Mouse (Mus musculus) CD4-positive, CD25-positive, alpha-beta regulatory T cell (primary cell): ENCODE data around the gene Rhox3c. TPM values are rescaled to one million over a fixed set of nuclear protein-coding genes. Genes with fewer than 3 reads are reported as not detected.

Source experiments
- polyA plus RNA-seq: library from polyadenylated mRNA; unstranded; fragments of 100-300 nt; shearing (Covaris generic); gene quantifications from one replicate; pipeline ENCODE4 v1.2.1, GENCODE M21; 2017

Rhox3c gene
- not detected for polyA plus RNA-seq

GRCm38 (mm10) chrX:37458285-37458684 is at the start of gene Rhox3c:
Gene Rhox3c (plus strand): TSS chrX:37458585.

GRCm38 (mm10) chrX:37411767-37412166 is 46.6 kb upstream of the Rhox3c start, which contains the start of gene Rhox2b:
Gene Rhox2b (plus strand): TSS chrX:37412067.

GRCm38 (mm10) chrX:37432194-37432593 is 26.2 kb upstream of the Rhox3c start, which contains the start of gene Rhox4b:
Gene Rhox4b (plus strand): TSS chrX:37432494.

GRCm38 (mm10) chrX:37453380-37453779 is 5.0 kb upstream of the Rhox3c start, which contains the start of gene Rhox2c:
Gene Rhox2c (plus strand): TSS chrX:37453680.

GRCm38 (mm10) chrX:37480037-37480436 is 21.7 kb downstream of the Rhox3c start, which contains the start of gene Rhox4c:
Gene Rhox4c (plus strand): TSS chrX:37480337.

GRCm38 (mm10) chrX:37514059-37514458 is 55.7 kb downstream of the Rhox3c start, which contains the start of gene Rhox4d:
Gene Rhox4d (plus strand): TSS chrX:37514359.

Other genes with a start within 250 kb of the Rhox3c start
- gene Gm9, start 247.5 kb upstream of the Rhox3c start, polyA plus RNA-seq, result not detected
- not detected for gene Rhox1, start 236.3 kb upstream of the Rhox3c start, polyA plus RNA-seq
- not detected for gene Rhox2a, start 213.6 kb upstream of the Rhox3c start, polyA plus RNA-seq
- gene Rhox3a, start 208.7 kb upstream of the Rhox3c start, polyA plus RNA-seq, result not detected
- not detected for gene Rhox4a, start 193.2 kb upstream of the Rhox3c start, polyA plus RNA-seq
- gene Rhox3a2, start 78.6 kb upstream of the Rhox3c start, polyA plus RNA-seq, result not detected
- gene Rhox4a2, start 67.7 kb upstream of the Rhox3c start, polyA plus RNA-seq, result not detected
- gene Rhox2b, start 46.5 kb upstream of the Rhox3c start, polyA plus RNA-seq, result not detected
- gene Rhox4b, start 26.1 kb upstream of the Rhox3c start, polyA plus RNA-seq, result not detected
- gene Rhox2c, start 4.9 kb upstream of the Rhox3c start, polyA plus RNA-seq, result not detected
- gene Rhox4c, start 21.8 kb downstream of the Rhox3c start, polyA plus RNA-seq, result not detected
- not detected for gene Rhox2d, start 34.8 kb downstream of the Rhox3c start, polyA plus RNA-seq
- not detected for gene Rhox4d, start 55.8 kb downstream of the Rhox3c start, polyA plus RNA-seq
- gene Rhox2e, start 71.9 kb downstream of the Rhox3c start, polyA plus RNA-seq, result not detected
- not detected for gene Rhox3e, start 83.4 kb downstream of the Rhox3c start, polyA plus RNA-seq
- gene Rhox4e, start 98.8 kb downstream of the Rhox3c start, polyA plus RNA-seq, result 0.20 TPM
- gene Rhox2f, start 112.8 kb downstream of the Rhox3c start, polyA plus RNA-seq, result not detected
- gene Rhox3f, start 122.4 kb downstream of the Rhox3c start, polyA plus RNA-seq, result not detected
- gene Rhox4f, start 149.1 kb downstream of the Rhox3c start, polyA plus RNA-seq, result 0.29 TPM
- not detected for gene Rhox3g, start 170.0 kb downstream of the Rhox3c start, polyA plus RNA-seq
- not detected for gene Rhox2g, start 184.9 kb downstream of the Rhox3c start, polyA plus RNA-seq
- gene Rhox4g, start 192.7 kb downstream of the Rhox3c start, polyA plus RNA-seq, result not detected
- gene Rhox3h, start 210.2 kb downstream of the Rhox3c start, polyA plus RNA-seq, result not detected
- not detected for gene Rhox2h, start 214.7 kb downstream of the Rhox3c start, polyA plus RNA-seq